Mouse (Mus musculus): ENCODE measurements at regions not wholly inside any gene's neighbourhood (a gene's known extent, or its start where the extent isn't known, plus 50 kb on each side); places are given as distances from the start of the nearest gene placed in this dataset.
"Not testable (repeated sequence)": the region's sequence is repeated elsewhere in the genome, so short reads cannot be mapped to it uniquely, and the experiment has no call there.

DNA sequence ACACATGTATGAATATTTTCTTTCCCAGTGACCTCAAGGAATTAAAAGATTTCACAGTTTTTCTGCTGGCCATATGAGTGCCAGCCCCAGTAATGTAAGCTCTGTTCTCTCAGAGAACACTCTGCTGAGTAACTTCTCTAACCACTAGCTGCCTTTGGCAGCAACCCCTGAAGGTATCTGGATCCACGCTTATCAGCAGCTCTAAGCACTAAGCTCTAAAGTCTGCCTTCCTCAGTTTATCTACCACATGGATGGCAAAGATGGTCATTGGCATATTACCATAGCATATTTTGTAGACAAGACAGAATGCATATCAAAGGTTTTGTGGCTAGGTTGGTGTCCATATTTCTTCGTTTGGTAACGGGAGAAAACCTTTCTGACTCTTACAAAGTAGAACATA is 592.3 kb upstream of the Chrm3 start:
- Histone ChIP-seq H3K27me3 (ENCODE audit: control insufficient read depth in 1 of 2, insufficient read depth in 2 of 2, low read length in 2 of 2) (no peaks in the 10 kb centered on the region), H3K4me3 (ENCODE audit: control insufficient read depth in 1 of 2, insufficient read depth in 1 of 2, low read depth in 2 of 2, low read length in 2 of 2) (no peak overlapping the region), H3K36me3 (ENCODE audit: control insufficient read depth in 1 of 2, insufficient read depth in 2 of 2, low read length in 2 of 2) (peaks cover 0 to 34% of the 10 kb centered on the region in 2 experiments; a peak in 2 of 4 replicates), H3K9me3 (replicated peaks; ENCODE audit: insufficient read depth, low read length) (no peaks in the 10 kb centered on the region), H3K27ac (ENCODE audit: control insufficient read depth, low read depth, low read length) (peak overlapping the region; percentile 78), H3K79me2 (ENCODE audit: control insufficient read depth, insufficient read depth, low read length, poor library complexity) (no peaks in the 10 kb centered on the region), H3K9ac (ENCODE audit: control insufficient read depth, low read depth, low read length, poor library complexity, severe bottlenecking) (0 out of 2 replicates have a peak overlapping the region, but pooled peaks have one; percentile 8), H3K4me1 (ENCODE audit: control insufficient read depth in 1 of 2, insufficient read depth in 2 of 2, low read length in 2 of 2) (peaks cover 19 to 21% of the 10 kb centered on the region in 2 experiments)
- peak; percentile 70 for DNase-seq (ENCODE audit: low read depth, low spot score)
- TF ChIP-seq ZC3H11A (IDR thresholded peaks at IDR 0.05; ENCODE audit: low read depth, low read length) (no peak), ETS1 (IDR thresholded peaks at IDR 0.05; ENCODE audit: low read depth, low read length) (peak; percentile 61), MYC (IDR thresholded peaks at IDR 0.05; ENCODE audit: low read depth, low read length) (peak; percentile 70), TAL1 (IDR thresholded peaks at IDR 0.05; ENCODE audit: low read length) (peak; percentile 18; the same call in 1 of the 2 replicates), EP300 (IDR thresholded peaks at IDR 0.05; ENCODE audit: low read depth in 1 of 2, low read length in 2 of 2) (peak; percentile 77 to 82), GATA1 (IDR thresholded peaks at IDR 0.05; ENCODE audit: low read depth, low read length) (peak; percentile 85), TBP (IDR thresholded peaks at IDR 0.05; ENCODE audit: low read depth, low read length) (peak; percentile 32; the same call in 1 of the 2 replicates), KAT2A (conservative IDR thresholded peaks at IDR 0.05; ENCODE audit: low read depth, low read length) (no peak), CHD2 (IDR thresholded peaks at IDR 0.05; ENCODE audit: low read length) (no peak), TCF12 (IDR thresholded peaks at IDR 0.05; ENCODE audit: low read depth, low read length) (peak; percentile 67; the same call in 1 of the 2 replicates), RCOR1 (IDR thresholded peaks at IDR 0.05; ENCODE audit: low read depth, low read length) (peak; percentile 69), SIN3A (IDR thresholded peaks at IDR 0.05; ENCODE audit: low read length) (0 out of 2 replicates have a peak, but pooled peaks have one; percentile 28), BHLHE40 (IDR thresholded peaks at IDR 0.05; ENCODE audit: borderline replicate concordance, low read depth, low read length) (no peak)

DNA sequence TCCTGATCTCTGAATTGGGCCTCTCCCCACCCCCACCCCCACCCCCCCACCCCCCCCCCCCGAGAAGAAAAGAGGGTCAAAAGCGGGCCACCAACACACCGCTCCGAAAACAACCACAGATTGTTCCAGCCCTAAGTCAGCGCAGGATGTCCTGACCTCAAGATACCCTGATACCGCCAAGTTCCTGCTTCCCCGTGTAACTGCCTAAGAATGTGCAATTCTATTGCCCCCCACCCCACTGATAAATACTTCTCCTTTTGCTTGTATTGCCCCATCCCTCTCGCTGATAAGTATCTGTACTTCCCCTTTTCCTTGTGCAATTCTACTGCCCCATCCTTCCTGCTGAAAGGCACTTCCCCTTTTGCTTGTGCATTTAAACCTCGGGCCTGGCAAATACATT is 590.0 kb upstream of the Chrm3 start:
- DNase-seq (ENCODE audit: low read depth, low spot score): peak; percentile 74

More for the DNA sequence above, 590.0 kb upstream of the Chrm3 start:
- H3K9me3 ChIP-seq (replicated peaks; ENCODE audit: insufficient read depth, low read length); H3K9ac ChIP-seq (ENCODE audit: control insufficient read depth, low read depth, low read length, poor library complexity, severe bottlenecking); H3K27me3 ChIP-seq (ENCODE audit: control insufficient read depth in 1 of 2, insufficient read depth in 2 of 2, low read length in 2 of 2); H3K27ac ChIP-seq (ENCODE audit: control insufficient read depth, low read depth, low read length); H3K4me3 ChIP-seq (ENCODE audit: control insufficient read depth in 1 of 2, insufficient read depth in 1 of 2, low read depth in 2 of 2, low read length in 2 of 2); H3K79me2 ChIP-seq (ENCODE audit: control insufficient read depth, insufficient read depth, low read length, poor library complexity): not testable (repeated sequence)
- TF ChIP-seq RCOR1 (IDR thresholded peaks at IDR 0.05; ENCODE audit: low read depth, low read length): peak; percentile 38; the same call in 1 of the 2 replicates
- TF ChIP-seq EP300 (IDR thresholded peaks at IDR 0.05; ENCODE audit: low read depth in 1 of 2, low read length in 2 of 2): peak; percentile 67 to 68
- TF ChIP-seq MAZ (IDR thresholded peaks at IDR 0.05; ENCODE audit: low read depth, low read length): 0 out of 2 replicates have a peak, but pooled peaks have one; percentile 21
- TF ChIP-seq ETS1 (IDR thresholded peaks at IDR 0.05; ENCODE audit: low read depth, low read length): 0 out of 2 replicates have a peak, but pooled peaks have one; percentile 19
- peak; percentile 39; the same call in 1 of the 2 replicates for TF ChIP-seq GATA1 (IDR thresholded peaks at IDR 0.05; ENCODE audit: low read depth, low read length)
- 0 out of 2 replicates have a peak, but pooled peaks have one; percentile 9 for TF ChIP-seq TCF12 (IDR thresholded peaks at IDR 0.05; ENCODE audit: low read depth, low read length)
- peaks cover 20 to 23% of the 10 kb centered on the region in 2 experiments for H3K4me1 ChIP-seq (ENCODE audit: control insufficient read depth in 1 of 2, insufficient read depth in 2 of 2, low read length in 2 of 2)
- H3K36me3 ChIP-seq (ENCODE audit: control insufficient read depth in 1 of 2, insufficient read depth in 2 of 2, low read length in 2 of 2): peaks cover 0 to 40% of the 10 kb centered on the region in 2 experiments; a peak in 2 of 4 replicates

Data from MEL (cell line).